Mouse (Mus musculus): ENCODE measurements around the gene Smarce1. TPM values are rescaled to one million over a fixed set of nuclear protein-coding genes. Genes with fewer than 3 reads are reported as not detected.

Gene Smarce1
- polyA plus RNA-seq (2015; fragmentation: Nextera tagmentation; extraction: Ambion mirVana), result 154 and 196 TPM in 2 replicates

GRCm38 (mm10) chr11:99230261-99231048, at the start of gene Smarce1:
Smarce1 (minus strand) TSS chr11:99231017.
- Histone ChIP-seq H3K4me1 (replicated peaks; ENCODE audit: insufficient read depth, low read length) (0 out of 2 replicates have a peak, but pooled peaks cover 6% of the 10 kb centered on the region), H3K36me3 (ENCODE audit: insufficient read depth, low read length) (peaks cover 7% of the 10 kb centered on the region), H3K27ac (peak within 1 kb of the TSS; percentile 99), H3K27me3 (ENCODE audit: insufficient read depth, low read length) (no peaks in the 10 kb centered on the region), H3K4me2 (ENCODE audit: low read length) (peak within 1 kb of the TSS; percentile 59), H3K9ac (ENCODE audit: low read depth, low read length) (peak within 1 kb of the TSS; percentile 97), H3K9me3 (replicated peaks; ENCODE audit: low read length) (no peaks in the 10 kb centered on the region), H3K4me3 (replicated peaks; ENCODE audit: low read depth, low read length) (peak within 1 kb of the TSS; percentile 94)
- DNase-seq (ENCODE audit: low spot score), result peak; percentile 87
- TF ChIP-seq CTCF (IDR thresholded peaks at IDR 0.05; ENCODE audit: low read depth), result no peak
- peak; percentile 84 for ATAC-seq (replicated peaks; ENCODE audit: low FRiP score, low read depth)
- under 1% methylated on average over 86 of the region's 87 CpGs for WGBS

- DNase-seq (ENCODE audit: low spot score) (no peak), ATAC-seq (replicated peaks; ENCODE audit: low FRiP score, low read depth) (no peak)
- Histone ChIP-seq H3K27me3 (ENCODE audit: insufficient read depth, low read length) (no peaks in the 10 kb centered on the region), H3K4me2 (ENCODE audit: low read length) (no peak overlapping the region), H3K36me3 (ENCODE audit: insufficient read depth, low read length) (no peaks in the 10 kb centered on the region), H3K4me3 (replicated peaks; ENCODE audit: low read depth, low read length) (no peak overlapping the region), H3K9ac (ENCODE audit: low read depth, low read length) (no peak overlapping the region), H3K4me1 (replicated peaks; ENCODE audit: insufficient read depth, low read length) (no peaks in the 10 kb centered on the region), H3K9me3 (replicated peaks; ENCODE audit: low read length) (no peaks in the 10 kb centered on the region), H3K27ac (no peak overlapping the region)
- TF ChIP-seq CTCF (IDR thresholded peaks at IDR 0.05; ENCODE audit: low read depth), result no peak
- 67% methylated on average over 5 of the region's 5 CpGs for WGBS
These were observed 49.2 kb upstream of the Smarce1 start for GRCm38 (mm10) chr11:99279986-99280385.

DNA sequence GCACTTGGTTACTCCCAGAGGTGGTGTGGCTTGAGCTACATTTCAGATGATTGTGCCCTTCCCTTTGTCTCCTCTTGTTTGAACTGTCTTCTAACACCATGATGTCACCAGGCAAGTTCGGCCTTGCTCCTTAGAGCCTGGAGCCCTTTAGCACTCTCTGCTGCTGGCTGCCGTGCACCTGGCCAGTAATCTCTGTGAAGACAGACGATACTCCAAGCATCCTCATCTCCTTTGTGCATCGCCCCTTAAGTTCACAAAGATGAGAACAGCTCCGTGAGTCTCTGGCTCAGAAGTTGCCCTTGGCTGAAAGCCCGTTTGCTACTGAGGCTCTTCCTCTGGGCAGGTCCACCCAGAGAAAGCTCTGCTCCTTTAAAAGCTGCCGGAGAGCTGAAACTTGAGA, 46.0 kb upstream of the Smarce1 start:
- no peak for ATAC-seq (replicated peaks; ENCODE audit: low FRiP score, low read depth)
- Histone ChIP-seq H3K9me3 (replicated peaks; ENCODE audit: low read length) (no peaks in the 10 kb centered on the region), H3K4me2 (ENCODE audit: low read length) (no peak overlapping the region), H3K36me3 (ENCODE audit: insufficient read depth, low read length) (no peaks in the 10 kb centered on the region), H3K27ac (no peak overlapping the region), H3K9ac (ENCODE audit: low read depth, low read length) (no peak overlapping the region), H3K4me3 (replicated peaks; ENCODE audit: low read depth, low read length) (no peak overlapping the region), H3K4me1 (replicated peaks; ENCODE audit: insufficient read depth, low read length) (no peaks in the 10 kb centered on the region), H3K27me3 (ENCODE audit: insufficient read depth, low read length) (no peaks in the 10 kb centered on the region)
- TF ChIP-seq CTCF (IDR thresholded peaks at IDR 0.05; ENCODE audit: low read depth), result no peak
- 34% methylated on average over 7 of the region's 7 CpGs for WGBS
- DNase-seq (ENCODE audit: low spot score), result no peak

GRCm38 (mm10) chr11:99275624-99276023, 44.8 kb upstream of the Smarce1 start:
- Histone ChIP-seq H3K4me3 (replicated peaks; ENCODE audit: low read depth, low read length) (no peak overlapping the region), H3K27me3 (ENCODE audit: insufficient read depth, low read length) (no peaks in the 10 kb centered on the region), H3K27ac (no peak overlapping the region), H3K9ac (ENCODE audit: low read depth, low read length) (no peak overlapping the region), H3K4me1 (replicated peaks; ENCODE audit: insufficient read depth, low read length) (no peaks in the 10 kb centered on the region), H3K9me3 (replicated peaks; ENCODE audit: low read length) (no peaks in the 10 kb centered on the region), H3K4me2 (ENCODE audit: low read length) (no peak overlapping the region), H3K36me3 (ENCODE audit: insufficient read depth, low read length) (no peaks in the 10 kb centered on the region)
- ATAC-seq (replicated peaks; ENCODE audit: low FRiP score, low read depth), result no peak
- no peak for DNase-seq (ENCODE audit: low spot score)
- 62% methylated on average over 6 of the region's 6 CpGs for WGBS
- no peak for TF ChIP-seq CTCF (IDR thresholded peaks at IDR 0.05; ENCODE audit: low read depth)

DNA sequence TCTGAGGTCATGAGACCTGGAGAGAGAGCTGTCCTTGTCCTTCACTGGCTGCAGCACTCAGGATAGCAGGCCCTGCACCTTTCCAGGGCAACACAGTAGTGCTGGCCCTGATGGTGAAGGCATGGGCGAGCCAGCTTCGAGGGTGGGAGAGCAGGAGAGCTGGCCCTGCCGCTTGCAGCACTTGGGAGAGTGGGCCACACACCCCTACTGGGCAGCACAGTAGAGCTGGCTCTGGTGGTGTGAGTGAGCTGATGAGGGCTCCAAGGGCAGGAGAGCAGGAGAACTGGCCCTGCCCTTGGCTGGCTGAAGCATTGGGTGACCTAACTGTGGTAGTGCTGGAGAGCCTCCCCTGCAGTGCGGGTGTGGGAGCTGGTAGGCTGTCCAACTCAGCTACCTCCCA, 41.9 kb upstream of the Smarce1 start:
- no peaks in the 10 kb centered on the region for H3K9me3 ChIP-seq (replicated peaks; ENCODE audit: low read length)
- H3K4me2 ChIP-seq (ENCODE audit: low read length), result no peak overlapping the region
- no peak for TF ChIP-seq CTCF (IDR thresholded peaks at IDR 0.05; ENCODE audit: low read depth)
- H3K9ac ChIP-seq (ENCODE audit: low read depth, low read length), result no peak overlapping the region
- WGBS, result 85% methylated on average over 4 of the region's 4 CpGs
- H3K36me3 ChIP-seq (ENCODE audit: insufficient read depth, low read length), result no peaks in the 10 kb centered on the region
- H3K27ac ChIP-seq, result no peak overlapping the region
- H3K4me1 ChIP-seq (replicated peaks; ENCODE audit: insufficient read depth, low read length), result no peaks in the 10 kb centered on the region
- no peaks in the 10 kb centered on the region for H3K27me3 ChIP-seq (ENCODE audit: insufficient read depth, low read length)
- ATAC-seq (replicated peaks; ENCODE audit: low FRiP score, low read depth) (no peak), DNase-seq (ENCODE audit: low spot score) (no peak)
- H3K4me3 ChIP-seq (replicated peaks; ENCODE audit: low read depth, low read length), result no peak overlapping the region

- Histone ChIP-seq H3K4me1 (replicated peaks; ENCODE audit: insufficient read depth, low read length) (no peaks in the 10 kb centered on the region), H3K4me3 (replicated peaks; ENCODE audit: low read depth, low read length) (no peak overlapping the region), H3K4me2 (ENCODE audit: low read length) (no peak overlapping the region), H3K9me3 (replicated peaks; ENCODE audit: low read length) (no peaks in the 10 kb centered on the region), H3K9ac (ENCODE audit: low read depth, low read length) (no peak overlapping the region), H3K36me3 (ENCODE audit: insufficient read depth, low read length) (no peaks in the 10 kb centered on the region), H3K27me3 (ENCODE audit: insufficient read depth, low read length) (no peaks in the 10 kb centered on the region), H3K27ac (no peak overlapping the region)
- DNase-seq (ENCODE audit: low spot score) (no peak), ATAC-seq (replicated peaks; ENCODE audit: low FRiP score, low read depth) (no peak)
- whole genome bisulfite sequencing, result 61% methylated on average over 7 of the region's 7 CpGs
- TF ChIP-seq CTCF (IDR thresholded peaks at IDR 0.05; ENCODE audit: low read depth), result no peak
These were observed 38.4 kb upstream of the Smarce1 start for GRCm38 (mm10) chr11:99269192-99269591.
